In genomic region chr17:49530215-49530614, GRCm38 (mm10) we compare ENCODE assay signal across 8 mouse cellular contexts. TPM values are rescaled to one million over a fixed set of nuclear protein-coding genes. Genes with fewer than 3 reads are reported as not detected.
DNase-seq lines count a peak whose midpoint lies in the region; ATAC-seq and TF ChIP-seq lines count a peak whose summit lies in the region.

No protein-coding gene starts in this region.

- H3K9me3 ChIP-seq in kidney, postnatal 0 days (replicated peaks; ENCODE audit: low read length): no peaks in the 10 kb centered on the region
- no peaks in the 10 kb centered on the region for H3K9me3 ChIP-seq in midbrain, postnatal 0 days (ENCODE audit: low read length)
- H3K9me3 ChIP-seq in heart, embryonic 12.5 days (replicated peaks): no peaks in the 10 kb centered on the region

- WGBS in heart, adult 2 months: 37% methylated on average over 3 of the region's 3 CpGs
- 27% methylated on average over 3 of the region's 3 CpGs for WGBS in kidney, postnatal 0 days
- WGBS in midbrain, postnatal 0 days: 18% methylated on average over 3 of the region's 3 CpGs
- 26% methylated on average over 3 of the region's 3 CpGs for WGBS in heart, embryonic 12.5 days

- intact Hi-C loops in heart, adult 2 months (cut with DNase I): loop anchor here (2.0 to 5.0 kb wide), 2 partner anchors 323 to 367 kb away; no protein-coding TSS in a partner anchor
- intact Hi-C loops in heart, postnatal 25 days (cut with DNase I): loop anchor here (2.0 to 5.0 kb wide), 2 partner anchors 323 to 367 kb away; no protein-coding TSS in a partner anchor

- no peak for DNase-seq in heart, adult 2 months
- no peak for DNase-seq in heart, postnatal 25 days (ENCODE audit: low spot score)
- DNase-seq in urinary bladder, postnatal 14 days (ENCODE audit: low spot score): peak; percentile 45
- DNase-seq in urinary bladder, postnatal 4 days (ENCODE audit: low spot score in 2 of 2): no peak
- DNase-seq in cerebellum, adult 9-11 months: peak; percentile 71
- DNase-seq in kidney, postnatal 0 days (ENCODE audit: low spot score): peak; percentile 78
- peak; percentile 62 for DNase-seq in midbrain, postnatal 0 days (ENCODE audit: low spot score)

- no peaks in the 10 kb centered on the region for H3K4me1 ChIP-seq in heart, adult 2 months (ENCODE audit: control insufficient read depth, insufficient read depth, low read length)
- H3K4me1 ChIP-seq in kidney, postnatal 0 days (replicated peaks; ENCODE audit: insufficient read depth, low read length): no peaks in the 10 kb centered on the region
- H3K4me1 ChIP-seq in midbrain, postnatal 0 days (ENCODE audit: insufficient read depth, low read length): 0 out of 2 replicates have a peak, but pooled peaks cover 3% of the 10 kb centered on the region
- H3K4me1 ChIP-seq in heart, embryonic 12.5 days (replicated peaks): peaks cover 14% of the 10 kb centered on the region

- no peak for TF ChIP-seq EP300 in heart, adult 2 months (IDR thresholded peaks at IDR 0.05; ENCODE audit: insufficient read depth, low read depth, low read length)

- H3K36me3 ChIP-seq in heart, adult 2 months (ENCODE audit: control insufficient read depth, insufficient read depth, low read length): no peaks in the 10 kb centered on the region
- no peaks in the 10 kb centered on the region for H3K36me3 ChIP-seq in kidney, postnatal 0 days (ENCODE audit: insufficient read depth, low read length)
- no peaks in the 10 kb centered on the region for H3K36me3 ChIP-seq in midbrain, postnatal 0 days (ENCODE audit: insufficient read depth, low read length)
- H3K36me3 ChIP-seq in heart, embryonic 12.5 days: no peaks in the 10 kb centered on the region

- no peak overlapping the region for H3K4me2 ChIP-seq in kidney, postnatal 0 days (ENCODE audit: low read length)
- H3K4me2 ChIP-seq in midbrain, postnatal 0 days (ENCODE audit: low read depth, low read length, poor library complexity, severe bottlenecking): no peak overlapping the region
- no peak overlapping the region for H3K4me2 ChIP-seq in heart, embryonic 12.5 days

- H3K9ac ChIP-seq in heart, adult 2 months (ENCODE audit: low read depth, low read length): no peak overlapping the region
- no peak overlapping the region for H3K9ac ChIP-seq in kidney, postnatal 0 days (ENCODE audit: low read depth, low read length)
- no peak overlapping the region for H3K9ac ChIP-seq in midbrain, postnatal 0 days (replicated peaks; ENCODE audit: low read length, poor library complexity, severe bottlenecking)
- H3K9ac ChIP-seq in heart, embryonic 12.5 days: no peak overlapping the region

- ATAC-seq in kidney, postnatal 0 days (replicated peaks; ENCODE audit: low FRiP score, low read depth): peak; percentile 45; the same call in 1 of the 2 replicates
- no peak for ATAC-seq in midbrain, postnatal 0 days (ENCODE audit: low FRiP score)
- no peak for ATAC-seq in heart, embryonic 12.5 days (ENCODE audit: insufficient number of reproducible peaks, low FRiP score)

- no peak overlapping the region for H3K27ac ChIP-seq in heart, adult 2 months
- no peak overlapping the region for H3K27ac ChIP-seq in kidney, postnatal 0 days
- H3K27ac ChIP-seq in midbrain, postnatal 0 days (ENCODE audit: low read depth, low read length): no peak overlapping the region
- H3K27ac ChIP-seq in heart, embryonic 12.5 days (ENCODE audit: poor library complexity, severe bottlenecking): no peak overlapping the region

- no peak overlapping the region for H3K4me3 ChIP-seq in heart, adult 2 months
- H3K4me3 ChIP-seq in kidney, postnatal 0 days (replicated peaks; ENCODE audit: low read depth, low read length): no peak overlapping the region
- no peak overlapping the region for H3K4me3 ChIP-seq in midbrain, postnatal 0 days (ENCODE audit: low read depth, low read length)
- no peak overlapping the region for H3K4me3 ChIP-seq in heart, embryonic 12.5 days

- H3K79me2 ChIP-seq in heart, adult 2 months (replicated peaks; ENCODE audit: control insufficient read depth, insufficient read depth, low read length): no peaks in the 10 kb centered on the region

- peak; percentile 59 for TF ChIP-seq CTCF in heart, adult 2 months (IDR thresholded peaks at IDR 0.05)
- TF ChIP-seq CTCF in kidney, postnatal 0 days (IDR thresholded peaks at IDR 0.05; ENCODE audit: low read depth): peak; percentile 74
- peak; percentile 74 for TF ChIP-seq CTCF in midbrain, postnatal 0 days (IDR thresholded peaks at IDR 0.05)

- no peak for TF ChIP-seq POLR2A in heart, adult 2 months (IDR thresholded peaks at IDR 0.05; ENCODE audit: insufficient read depth, low read depth, low read length)

- H3K27me3 ChIP-seq in heart, adult 2 months (ENCODE audit: control insufficient read depth, insufficient read depth, low read length): no peaks in the 10 kb centered on the region
- H3K27me3 ChIP-seq in kidney, postnatal 0 days (ENCODE audit: insufficient read depth, low read length): no peaks in the 10 kb centered on the region
- no peaks in the 10 kb centered on the region for H3K27me3 ChIP-seq in midbrain, postnatal 0 days (ENCODE audit: insufficient read depth, low read length)
- H3K27me3 ChIP-seq in heart, embryonic 12.5 days (replicated peaks): no peaks in the 10 kb centered on the region

RNA-seq across cellular contexts. Expression of gene Daam2, which starts 33.9 kb away (rescaled TPM):
- total RNA-seq in heart, adult 2 months (2021): 1 to 10 TPM; 6.4 to 8.8 TPM
- 4.0 and 6.6 TPM in 2 replicates for polyA plus RNA-seq in heart, adult 2 months (2012; rRNA removed)
- total RNA-seq in heart, postnatal 25 days (2021): 1 to 10 TPM; 8.8 to 9.7 TPM
- polyA plus RNA-seq in kidney, postnatal 0 days (2015; fragmentation: Nextera tagmentation; extraction: Ambion mirVana): 4.7 and 4.8 TPM in 2 replicates
- 12.5 and 12.9 TPM in 2 replicates for total RNA-seq in midbrain, postnatal 0 days (2014; rRNA removed)
- 1.4 and 1.7 TPM in 2 replicates for polyA plus RNA-seq in midbrain, postnatal 0 days (2015; fragmentation: Nextera tagmentation; extraction: Ambion mirVana)
- 4.1 and 5.3 TPM in 2 replicates for polyA plus RNA-seq in heart, embryonic 12.5 days (2016; fragmentation: Nextera tagmentation; extraction: Ambion mirVana)

Comparison
In these comparisons a context has a peak if more than half of its experiments do, and no peak if none do; other contexts are left out.
1. DNase-seq: peak in urinary bladder, postnatal 14 days (single experiment), cerebellum, adult 9-11 months (single experiment), kidney, postnatal 0 days (single experiment) and midbrain, postnatal 0 days (single experiment); none in heart, adult 2 months (0 of 2), heart, postnatal 25 days (single experiment) and urinary bladder, postnatal 4 days (0 of 2).
2. Peak in every context shown above with its lines, with median percentiles within 50 percentile points of each other: CTCF ChIP-seq.